Mouse (Mus musculus) liver, embryonic 15.5 days (tissue): ENCODE measurements around the gene Mlst8. TPM values are rescaled to one million over a fixed set of nuclear protein-coding genes. Genes with fewer than 3 reads are reported as not detected.
"Not testable (repeated sequence)": the region's sequence is repeated elsewhere in the genome, so short reads cannot be mapped to it uniquely, and the experiment has no call there.

ENCODE experiments used
- ATAC-seq: fragments of 200-750 bp; cut with Nextera tagmentation; 2 replicates; pipeline ENCODE4 v1.8.0; 2017; ENCODE audit warnings: moderate number of reproducible peaks, mild to moderate bottlenecking, moderate library complexity; ENCODE audit not compliant: insufficient read depth
- H3K27ac ChIP-seq: fragments of 300-500 bp; sonication (generic); replicated peaks from 2 replicates; pipeline ENCODE4 v1.5.1; 2015; ENCODE audit warnings: mild to moderate bottlenecking, inconsistent platforms
- H3K27me3 ChIP-seq: fragments of 300-500 bp; sonication (generic); 2 replicates; pipeline ENCODE4 v1.6.1; 2015; ENCODE audit warnings: mild to moderate bottlenecking, inconsistent platforms
- H3K36me3 ChIP-seq: fragments of 300-500 bp; sonication (generic); replicated peaks from 2 replicates; pipeline ENCODE4 v1.6.1; 2015; ENCODE audit warnings: moderate library complexity, mild to moderate bottlenecking, inconsistent platforms
- H3K4me1 ChIP-seq: fragments of 300-500 bp; sonication (generic); replicated peaks from 2 replicates; pipeline ENCODE4 v1.6.1; 2015; ENCODE audit warnings: inconsistent platforms
- H3K4me2 ChIP-seq: fragments of 300-500 bp; sonication (generic); 2 replicates; pipeline ENCODE4 v1.6.1; 2015; ENCODE audit warnings: moderate library complexity, mild to moderate bottlenecking, inconsistent platforms
- H3K4me3 ChIP-seq: fragments of 300-500 bp; sonication (generic); replicated peaks from 2 replicates; pipeline ENCODE4 v1.5.1; 2015; ENCODE audit warnings: mild to moderate bottlenecking, inconsistent platforms
- H3K9ac ChIP-seq: fragments of 300-500 bp; sonication (generic); 2 replicates; pipeline ENCODE4 v1.6.1; 2015; ENCODE audit warnings: moderate library complexity, mild to moderate bottlenecking, inconsistent platforms
- H3K9me3 ChIP-seq: fragments of 300-500 bp; sonication (generic); replicated peaks from 2 replicates; pipeline ENCODE4 v1.6.1; 2016; ENCODE audit warnings: inconsistent platforms
- WGBS: fragments of 180-500 bp; shearing (Covaris S2); methylation state at CpG from one replicate; pipeline ENCODE4 v1.1.7; 2015; ENCODE audit warnings: mixed read lengths; ENCODE audit not compliant: insufficient replicate concordance; 5-methylcytosine and 5-hydroxymethylcytosine counted together
- polyA plus RNA-seq: library from polyadenylated mRNA; unstranded; fragments of >200 nt; fragmentation: Nextera tagmentation; extraction: Ambion mirVana; gene quantifications from 2 replicates; pipeline ENCODE4 v1.2.1, GENCODE M21; 2015

The Mlst8 gene
- polyA plus RNA-seq, 1 experiment from 2014 or later: 12.0 TPM

DNA sequence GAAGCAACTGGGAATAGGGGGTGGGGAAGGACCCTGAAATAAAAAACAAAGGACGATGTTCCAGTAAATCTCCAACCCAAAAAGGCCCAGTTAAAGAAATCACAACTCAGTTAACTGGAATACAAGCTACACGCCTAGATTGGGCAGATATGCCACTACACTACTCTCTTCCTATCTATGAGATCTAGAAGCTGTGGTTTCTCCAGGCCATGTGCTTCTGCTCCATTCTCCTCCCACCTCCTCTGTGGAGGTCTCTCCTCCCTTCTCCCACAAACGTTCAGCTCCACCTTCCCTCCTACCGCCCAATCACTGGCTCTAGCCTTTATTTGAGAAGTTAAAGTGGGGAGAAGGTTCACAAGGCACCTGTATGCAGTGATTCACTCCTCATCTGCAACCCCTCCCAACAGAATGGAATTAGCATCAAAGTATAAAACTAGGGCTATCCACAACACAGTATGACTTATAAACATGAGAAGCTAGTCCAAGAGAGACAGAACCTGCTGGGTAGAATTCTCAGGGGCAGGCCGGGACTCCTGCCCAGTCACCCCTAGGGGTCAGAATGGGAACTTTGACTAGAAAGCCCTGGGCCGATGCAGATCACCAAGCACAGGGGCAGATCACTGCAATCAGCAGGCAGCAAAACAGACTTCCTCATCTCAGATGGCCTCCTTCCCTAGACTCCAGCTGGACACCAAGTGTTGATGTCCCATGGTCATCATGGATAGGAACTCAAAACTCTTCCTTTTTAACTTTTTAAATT lies 15.3 kb downstream of the Mlst8 start:
- Histone ChIP-seq H3K27me3 (no peaks in the 10 kb centered on the region), H3K4me1 (peaks cover 12% of the 10 kb centered on the region), H3K36me3 (no peaks in the 10 kb centered on the region), H3K9ac (no peak overlapping the region), H3K4me3 (no peak overlapping the region), H3K9me3 (no peaks in the 10 kb centered on the region), H3K4me2 (no peak overlapping the region), H3K27ac (no peak overlapping the region)
- 0 out of 2 replicates have a peak, but pooled peaks have one; percentile 15 for ATAC-seq
- 25% methylated on average over 6 of the region's 6 CpGs for WGBS

DNA sequence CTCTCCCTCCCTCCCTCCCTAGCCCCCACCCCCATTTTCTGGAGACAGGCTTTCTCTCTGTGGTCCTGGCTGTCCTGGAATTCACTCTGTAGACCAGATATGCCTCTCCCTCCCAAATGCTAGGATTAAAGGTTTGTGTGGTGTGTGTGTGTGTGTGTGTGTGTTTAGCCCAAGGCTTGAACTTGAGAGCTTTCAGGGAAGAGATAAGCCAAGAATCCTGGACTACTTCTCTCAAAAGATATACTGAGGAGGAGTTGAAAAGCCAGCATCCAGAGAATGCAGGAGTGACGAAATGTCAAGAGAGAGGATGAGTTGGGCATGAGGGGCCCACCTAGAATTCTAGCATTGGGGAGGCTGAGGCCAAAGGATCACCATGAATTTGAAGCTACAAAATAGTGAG lies 15.9 kb downstream of the Mlst8 start:
- H3K4me2 ChIP-seq: no peak overlapping the region
- H3K27ac ChIP-seq: no peak overlapping the region
- WGBS: 63% methylated on average over 1 of the region's 1 CpGs
- no peak for ATAC-seq
- H3K9me3 ChIP-seq: no peaks in the 10 kb centered on the region
- H3K4me3 ChIP-seq: no peak overlapping the region
- H3K4me1 ChIP-seq: peaks cover 11% of the 10 kb centered on the region
- H3K27me3 ChIP-seq: no peaks in the 10 kb centered on the region
- no peak overlapping the region for H3K9ac ChIP-seq
- H3K36me3 ChIP-seq: no peaks in the 10 kb centered on the region

DNA sequence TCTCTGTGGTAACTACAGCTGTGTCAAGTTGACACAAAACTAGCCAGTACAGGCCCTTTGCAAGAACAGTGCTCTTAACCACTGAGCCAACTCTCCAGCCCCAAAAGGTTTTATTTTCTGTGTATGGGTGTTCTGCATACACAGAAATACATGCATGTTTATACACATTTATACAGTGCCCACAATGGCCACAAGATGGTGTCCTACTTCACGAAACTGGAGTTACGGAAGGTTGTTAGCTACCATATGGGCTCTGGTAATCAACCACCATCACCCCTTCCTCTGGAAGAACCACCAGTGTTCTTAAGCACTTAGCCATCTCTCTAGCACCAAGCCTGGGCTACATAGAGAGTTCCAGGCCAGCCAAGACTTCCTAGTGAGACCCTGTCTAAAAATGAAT lies 17.3 kb downstream of the Mlst8 start:
- H3K27ac ChIP-seq: no peak overlapping the region
- peak; percentile 21; the same call in 1 of the 2 replicates for ATAC-seq

DNA sequence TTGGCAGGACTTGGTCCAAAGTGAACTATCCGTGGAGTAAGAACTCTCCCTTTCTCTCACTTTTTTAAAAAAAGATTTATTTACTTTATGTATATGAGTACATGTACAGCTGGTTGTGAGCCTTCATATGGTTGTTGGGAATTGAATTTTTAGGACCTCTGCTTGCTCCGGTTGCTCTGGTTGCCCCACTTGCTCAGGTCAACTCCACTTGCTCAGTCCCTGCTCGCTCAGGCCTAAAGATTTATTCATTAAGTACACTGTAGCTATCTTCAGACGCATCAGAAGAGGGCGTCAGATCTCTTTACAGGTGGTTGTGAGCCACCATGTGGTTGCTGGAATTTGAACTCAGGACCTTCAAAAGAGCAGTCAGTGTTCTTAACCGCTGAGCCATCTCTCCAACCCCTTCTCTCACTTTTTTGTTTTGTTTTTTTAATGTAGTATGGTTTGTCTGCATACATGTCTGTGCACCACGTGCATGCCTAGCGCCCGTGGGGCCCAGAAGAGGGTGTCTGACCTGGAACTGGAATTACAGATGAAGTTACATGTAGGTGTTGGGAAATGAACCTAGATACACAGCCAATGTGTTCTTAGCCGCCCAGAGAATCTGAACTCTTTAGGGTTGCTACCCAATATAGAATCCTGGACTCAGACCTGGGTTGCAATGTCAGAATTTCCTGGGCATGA lies 23.2 kb downstream of the Mlst8 start:
- Histone ChIP-seq H3K4me3 (peak overlapping the region; percentile 82), H3K4me2 (peak overlapping the region; percentile 90), H3K27ac (peak overlapping the region; percentile 99), H3K4me1 (peaks cover 29% of the 10 kb centered on the region), H3K9ac (peak overlapping the region; percentile 43), H3K36me3 (peaks cover 10% of the 10 kb centered on the region)
- ATAC-seq, H3K9me3 ChIP-seq, H3K27me3 ChIP-seq: not testable (repeated sequence)
- WGBS: 44% methylated on average over 10 of the region's 10 CpGs

More for the DNA sequence above, 17.3 kb downstream of the Mlst8 start:
- H3K4me1 ChIP-seq: peaks cover 10% of the 10 kb centered on the region
- H3K9me3 ChIP-seq: no peaks in the 10 kb centered on the region
- no peak overlapping the region for H3K9ac ChIP-seq
- WGBS: 44% methylated on average over 2 of the region's 2 CpGs
- H3K36me3 ChIP-seq: no peaks in the 10 kb centered on the region
- no peak overlapping the region for H3K4me3 ChIP-seq
- no peaks in the 10 kb centered on the region for H3K27me3 ChIP-seq
- H3K4me2 ChIP-seq: no peak overlapping the region

DNA sequence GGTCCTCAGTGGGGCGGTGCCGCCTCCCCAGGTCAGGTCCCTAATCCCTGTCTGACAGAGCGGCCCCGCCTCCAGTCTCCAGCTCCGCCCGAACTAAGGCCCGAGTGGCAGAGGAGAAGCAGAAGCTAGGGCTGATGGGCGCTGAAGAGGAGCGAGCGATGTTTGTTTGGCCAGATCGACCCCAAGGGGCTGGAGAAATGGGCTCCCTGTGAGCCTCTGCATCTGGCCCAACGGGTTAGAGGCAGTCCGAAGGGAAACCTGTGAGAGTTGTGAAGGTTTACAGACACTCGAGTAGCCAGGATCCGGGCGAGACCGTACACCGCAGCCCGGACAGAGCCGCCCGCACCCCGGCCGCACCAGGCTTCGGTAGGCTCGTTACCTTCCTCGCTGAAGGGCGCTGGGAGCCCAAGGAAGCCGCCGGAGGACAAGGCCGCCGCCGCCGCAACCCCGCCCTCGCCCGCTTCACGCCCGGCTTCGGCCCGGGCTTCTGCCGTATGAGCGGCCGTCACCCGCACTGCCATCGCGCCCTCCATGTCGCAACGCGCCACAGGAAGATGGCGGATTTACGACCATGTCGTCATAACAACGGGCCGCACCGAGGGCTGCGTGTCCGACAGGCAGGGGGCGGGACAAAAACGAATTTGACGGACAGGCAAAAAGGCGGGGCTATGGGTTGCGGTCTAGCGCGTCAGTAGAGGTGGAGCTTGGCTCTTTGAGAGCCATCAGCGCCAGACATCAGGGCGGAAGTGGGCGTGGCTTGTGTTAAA lies 23.9 kb downstream of the Mlst8 start:
- WGBS: under 1% methylated on average over 67 of the region's 67 CpGs
- Histone ChIP-seq H3K27ac (peak overlapping the region; percentile 99), H3K9ac (peak overlapping the region; percentile 93), H3K4me3 (peak overlapping the region; percentile 82), H3K4me2 (peak overlapping the region; percentile 90), H3K4me1 (peaks cover 29% of the 10 kb centered on the region), H3K9me3 (no peaks in the 10 kb centered on the region), H3K27me3 (no peaks in the 10 kb centered on the region), H3K36me3 (peaks cover 17% of the 10 kb centered on the region)
- ATAC-seq: peak; percentile 96

DNA sequence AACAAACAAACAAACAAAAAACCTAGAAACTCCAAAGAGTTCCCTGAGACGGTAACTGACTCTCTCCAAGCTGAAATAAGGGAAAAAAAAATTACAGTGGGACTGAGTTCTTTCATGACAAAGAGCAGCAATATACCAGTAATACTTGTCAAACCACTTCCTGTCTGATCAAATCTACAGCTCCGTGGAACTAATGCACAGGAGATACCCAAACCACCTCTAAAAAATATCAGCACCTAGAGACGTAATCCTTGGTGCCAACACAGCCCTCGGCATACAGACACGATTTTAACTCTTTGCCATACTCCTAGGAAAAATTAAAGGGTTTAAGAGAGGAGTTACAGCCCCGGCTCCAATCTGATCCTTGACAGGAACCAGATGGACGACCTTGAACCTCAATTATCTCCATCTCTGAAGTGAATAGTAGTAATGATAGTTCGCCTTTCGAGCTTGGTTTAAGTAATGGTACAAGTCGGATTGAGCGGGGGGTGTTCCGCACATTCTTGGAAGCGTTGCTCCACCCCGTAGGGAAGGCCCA lies 24.6 kb downstream of the Mlst8 start:
- Histone ChIP-seq H3K4me1 (peaks cover 29% of the 10 kb centered on the region), H3K9ac (peak overlapping the region; percentile 93), H3K4me2 (peak overlapping the region; percentile 90), H3K36me3 (peaks cover 23% of the 10 kb centered on the region), H3K9me3 (no peaks in the 10 kb centered on the region), H3K27ac (peak overlapping the region; percentile 99), H3K4me3 (peak overlapping the region; percentile 82), H3K27me3 (no peaks in the 10 kb centered on the region)
- 2% methylated on average over 14 of the region's 14 CpGs for WGBS
- ATAC-seq: no peak

DNA sequence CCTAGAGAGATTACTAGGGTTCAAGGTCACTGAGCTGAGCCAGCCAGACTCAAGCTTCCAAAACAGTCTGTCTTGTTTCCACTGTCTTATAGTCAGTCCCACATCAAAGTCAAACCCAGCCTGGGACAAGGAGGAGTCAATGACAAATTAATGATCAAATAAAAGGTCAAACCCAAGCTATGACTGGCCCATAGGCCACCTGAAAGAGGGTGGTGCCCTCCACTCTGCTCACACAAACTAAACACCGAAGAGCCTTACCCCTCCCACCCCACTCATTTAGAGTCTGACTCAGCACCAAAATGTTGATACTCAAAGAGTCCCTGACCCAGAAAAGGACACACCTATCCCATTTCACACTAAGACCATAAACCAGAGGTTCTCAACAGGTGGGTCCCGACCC lies 25.5 kb downstream of the Mlst8 start:
- Histone ChIP-seq H3K4me1 (peaks cover 29% of the 10 kb centered on the region), H3K9me3 (no peaks in the 10 kb centered on the region), H3K27ac (peak overlapping the region; percentile 99), H3K4me3 (peak overlapping the region; percentile 82; the same call in 1 of the 2 replicates), H3K36me3 (peaks cover 32% of the 10 kb centered on the region), H3K4me2 (peak overlapping the region; percentile 90), H3K27me3 (no peaks in the 10 kb centered on the region), H3K9ac (0 out of 2 replicates have a peak overlapping the region, but pooled peaks have one; percentile 93)
- WGBS: 48% methylated on average over 2 of the region's 2 CpGs
- no peak for ATAC-seq

DNA sequence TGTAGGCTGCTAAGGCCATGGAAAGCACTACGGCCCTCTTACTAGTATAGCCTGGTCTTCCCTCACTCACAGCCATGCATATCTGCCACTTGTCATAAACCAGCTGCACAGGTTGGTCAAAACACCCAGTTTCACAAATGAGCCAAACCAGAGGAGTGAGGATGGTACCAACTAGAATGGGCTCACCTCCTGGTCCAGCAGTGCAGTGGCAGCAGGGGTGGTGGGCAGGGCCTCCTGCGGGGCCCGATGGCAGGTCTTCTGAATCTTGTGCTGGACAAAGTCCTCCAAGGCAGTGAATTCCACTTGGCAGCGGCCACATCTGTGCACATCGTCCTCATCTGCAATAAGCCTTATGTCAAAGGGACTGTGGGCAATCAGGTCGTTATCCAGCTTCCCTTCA lies 27.7 kb downstream of the Mlst8 start:
- Histone ChIP-seq H3K9me3 (no peaks in the 10 kb centered on the region), H3K36me3 (peaks cover 54% of the 10 kb centered on the region), H3K9ac (no peak overlapping the region), H3K4me3 (no peak overlapping the region), H3K27me3 (no peaks in the 10 kb centered on the region), H3K4me1 (peaks cover 26% of the 10 kb centered on the region), H3K4me2 (no peak overlapping the region), H3K27ac (no peak overlapping the region)
- 83% methylated on average over 6 of the region's 6 CpGs for WGBS
- no peak for ATAC-seq

DNA sequence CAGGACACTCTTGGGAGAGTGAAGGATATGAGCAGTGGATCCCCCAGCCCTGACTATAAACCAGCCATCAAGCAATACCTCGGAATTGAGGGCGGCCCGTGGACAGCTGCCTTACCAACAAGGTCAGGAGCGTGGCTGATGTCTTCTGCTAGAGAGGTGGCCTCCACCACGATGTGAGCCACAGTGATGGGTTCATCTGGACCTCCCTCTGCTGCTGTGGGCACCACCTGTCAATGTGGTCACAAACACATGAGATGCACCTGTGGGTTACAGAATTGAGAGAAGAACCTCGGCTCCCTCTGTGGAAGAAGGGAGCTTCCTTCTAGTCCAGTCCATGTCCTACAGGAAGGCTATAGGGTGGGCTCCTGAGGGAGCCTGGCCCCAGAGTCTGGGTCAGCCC lies 29.4 kb downstream of the Mlst8 start:
- no peaks in the 10 kb centered on the region for H3K27me3 ChIP-seq
- ATAC-seq: no peak
- H3K36me3 ChIP-seq: peaks cover 71% of the 10 kb centered on the region
- H3K4me1 ChIP-seq: peaks cover 17% of the 10 kb centered on the region
- WGBS: 74% methylated on average over 6 of the region's 6 CpGs
- H3K9ac ChIP-seq: no peak overlapping the region
- H3K4me2 ChIP-seq: no peak overlapping the region
- no peaks in the 10 kb centered on the region for H3K9me3 ChIP-seq
- no peak overlapping the region for H3K4me3 ChIP-seq
- no peak overlapping the region for H3K27ac ChIP-seq

DNA sequence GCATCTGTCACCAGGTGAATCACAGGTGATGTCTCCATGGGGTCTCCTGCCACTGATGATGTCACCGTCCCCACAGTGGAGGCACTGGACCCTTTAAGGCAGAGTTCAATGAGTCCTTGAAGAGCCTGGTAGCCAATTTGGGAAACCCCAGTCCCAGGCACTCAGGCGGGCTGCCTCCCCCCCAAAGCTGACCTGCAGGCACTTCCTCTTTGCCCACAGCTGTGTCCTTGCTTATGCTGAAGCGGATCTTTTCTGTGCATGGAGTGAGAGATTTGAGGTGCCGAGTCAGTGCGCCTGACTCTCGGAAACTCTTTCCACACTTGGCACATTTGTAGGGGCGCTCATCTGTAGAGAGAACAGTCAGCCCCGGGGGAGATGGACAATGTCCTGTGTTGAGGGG lies 32.3 kb downstream of the Mlst8 start:
- Histone ChIP-seq H3K27me3 (no peaks in the 10 kb centered on the region), H3K36me3 (peaks cover 87% of the 10 kb centered on the region), H3K9me3 (no peaks in the 10 kb centered on the region), H3K27ac (no peak overlapping the region), H3K4me3 (no peak overlapping the region), H3K9ac (no peak overlapping the region), H3K4me2 (no peak overlapping the region), H3K4me1 (no peaks in the 10 kb centered on the region)
- no peak for ATAC-seq
- WGBS: 78% methylated on average over 8 of the region's 8 CpGs

DNA sequence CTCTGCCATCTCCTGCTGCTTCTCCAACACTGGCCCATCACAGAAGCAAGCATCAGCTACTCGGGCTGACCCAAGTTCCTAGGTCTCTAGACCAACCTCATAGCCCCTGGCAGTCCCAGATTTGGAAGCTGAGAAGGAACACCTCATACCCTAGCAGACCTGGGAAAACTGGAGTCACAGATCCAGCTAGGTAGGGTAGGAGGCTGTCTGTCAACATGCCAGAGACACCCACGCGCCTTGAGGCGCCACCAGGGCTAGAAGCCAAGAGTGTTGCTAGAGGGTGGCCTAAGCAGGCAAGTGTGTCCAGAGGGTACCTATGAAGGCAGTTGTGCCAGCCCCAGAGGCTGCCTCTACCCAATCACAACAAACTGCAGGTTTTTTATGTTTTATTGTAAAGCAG lies 35.5 kb downstream of the Mlst8 start:
- Histone ChIP-seq H3K27ac (no peak overlapping the region), H3K4me2 (no peak overlapping the region), H3K4me3 (no peak overlapping the region), H3K9ac (no peak overlapping the region), H3K36me3 (peaks cover 84% of the 10 kb centered on the region), H3K27me3 (no peaks in the 10 kb centered on the region), H3K4me1 (no peaks in the 10 kb centered on the region), H3K9me3 (no peaks in the 10 kb centered on the region)
- ATAC-seq: no peak
- 78% methylated on average over 4 of the region's 4 CpGs for WGBS
